Mouse (Mus musculus) olfactory bulb, adult 2 months (tissue): ENCODE measurements around the gene Jph4. TPM values are rescaled to one million over a fixed set of nuclear protein-coding genes. Genes with fewer than 3 reads are reported as not detected.

Source experiments
- H3K27ac ChIP-seq: fragments of 200-500 bp; 2 replicates; pipeline ENCODE4 v1.5.1; 2012; ENCODE audit warnings: low read depth, low read length; ENCODE audit not compliant: insufficient read depth
- H3K4me1 ChIP-seq: fragments of 200-500 bp; 2 replicates; pipeline ENCODE4 v1.6.1; 2012; ENCODE audit warnings: low read length; ENCODE audit not compliant: control insufficient read depth, insufficient read depth
- H3K4me3 ChIP-seq: fragments of 200-500 bp; 2 replicates; pipeline ENCODE4 v1.5.1; 2012; ENCODE audit warnings: mild to moderate bottlenecking, low read depth, low read length, moderate library complexity; ENCODE audit not compliant: insufficient read depth
- CTCF ChIP-seq: fragments of 200-500 bp; IDR thresholded peaks from 2 replicates; pipeline ENCODE4 v1.5.1; 2012; ENCODE audit warnings: low read depth, mild to moderate bottlenecking, low read length, moderate library complexity; ENCODE audit not compliant: insufficient read depth
- POLR2A ChIP-seq: fragments of 200-500 bp; IDR thresholded peaks from 2 replicates; pipeline ENCODE4 v1.6.1; 2012; ENCODE audit warnings: mild to moderate bottlenecking, low read depth, low read length, moderate library complexity; ENCODE audit not compliant: insufficient read depth
- WGBS: fragments of 180-500 bp; shearing (Covaris S2); methylation state at CpG from one replicate; pipeline ENCODE4 v1.1.7; 2018; 5-methylcytosine and 5-hydroxymethylcytosine counted together
- polyA plus RNA-seq: library from polyadenylated mRNA; stranded (reverse); fragments of >200 nt; gene quantifications from 2 replicates; pipeline ENCODE4 v1.2.4, GENCODE M21; 2012; ENCODE audit warnings: low replicate concordance; ENCODE audit not compliant: missing spikeins, insufficient read depth, insufficient read length

Jph4 gene
- polyA plus RNA-seq, 1 experiment: not detected

DNA sequence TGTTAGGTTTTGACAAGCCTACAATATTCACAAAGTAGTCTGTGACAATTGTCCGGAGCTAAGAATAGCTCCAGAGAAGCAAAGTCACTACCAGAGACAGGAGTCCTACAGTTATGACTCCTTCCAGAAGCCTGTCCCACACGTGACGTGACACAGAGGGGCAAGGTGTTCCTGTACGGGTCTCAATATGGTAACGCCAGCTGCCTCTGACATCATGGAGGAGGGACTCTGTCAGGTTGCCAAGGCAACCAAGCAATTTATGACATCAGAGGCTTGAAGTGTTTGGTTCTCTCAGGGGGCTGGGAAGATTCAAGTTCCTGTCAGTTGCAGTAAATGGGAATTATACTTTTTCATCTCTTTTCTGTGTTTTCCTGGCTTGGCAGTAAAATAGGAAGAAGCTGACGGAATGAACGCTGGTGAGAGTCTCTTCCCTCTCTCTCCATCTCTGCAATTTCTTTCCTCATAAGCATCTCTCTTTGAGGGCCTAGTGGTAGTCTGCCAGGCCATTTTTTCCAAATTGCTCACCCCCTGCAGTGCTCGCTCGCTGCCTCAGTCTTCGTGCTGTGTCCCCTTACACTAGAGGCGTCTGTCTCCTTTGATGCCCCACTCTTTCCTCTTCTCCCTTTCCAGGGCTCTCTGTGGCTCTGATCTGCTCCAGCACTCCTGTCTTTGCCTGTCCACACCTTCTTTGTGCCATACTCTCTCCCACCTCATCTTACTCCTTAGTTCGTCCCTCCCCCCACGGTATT, 27.4 kb downstream of the Jph4 start:
- TF ChIP-seq POLR2A (no peak), CTCF (no peak)
- Histone ChIP-seq H3K4me1 (peaks cover 29% of the 10 kb centered on the region), H3K4me3 (peak overlapping the region; percentile 23; the same call in 1 of the 2 replicates), H3K27ac (peak overlapping the region; percentile 76)
- WGBS: 27% methylated on average over 13 of the region's 13 CpGs

DNA sequence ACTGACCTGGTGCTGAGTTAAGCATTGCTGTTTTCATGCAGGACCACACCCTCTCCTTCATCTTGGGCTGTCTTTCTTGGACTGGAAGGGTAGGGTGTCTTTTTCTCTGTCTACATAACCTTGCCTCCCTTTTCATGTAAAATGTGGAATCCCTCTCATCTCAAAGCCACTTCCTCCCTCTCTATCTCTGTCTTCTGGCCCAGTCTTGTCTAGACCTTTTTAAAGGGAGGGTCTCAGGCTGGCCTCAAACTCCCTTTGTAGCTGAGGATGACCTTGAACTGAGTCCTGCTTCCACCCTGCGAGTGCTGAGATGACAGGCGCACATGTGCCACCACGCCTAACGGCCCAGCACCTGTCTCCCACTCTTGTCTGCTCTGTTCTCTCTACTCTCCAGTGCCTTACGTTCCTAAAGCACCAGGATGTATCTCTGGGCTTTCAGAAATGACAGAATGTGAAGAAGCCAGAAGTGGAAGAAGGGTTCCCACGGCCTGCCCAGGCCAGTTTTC, 30.7 kb downstream of the Jph4 start:
- WGBS: 89% methylated on average over 6 of the region's 6 CpGs
- Histone ChIP-seq H3K27ac (peak overlapping the region; percentile 34), H3K4me1 (peaks cover 28% of the 10 kb centered on the region), H3K4me3 (no peak overlapping the region)
- TF ChIP-seq POLR2A: no peak
- TF ChIP-seq CTCF: no peak

DNA sequence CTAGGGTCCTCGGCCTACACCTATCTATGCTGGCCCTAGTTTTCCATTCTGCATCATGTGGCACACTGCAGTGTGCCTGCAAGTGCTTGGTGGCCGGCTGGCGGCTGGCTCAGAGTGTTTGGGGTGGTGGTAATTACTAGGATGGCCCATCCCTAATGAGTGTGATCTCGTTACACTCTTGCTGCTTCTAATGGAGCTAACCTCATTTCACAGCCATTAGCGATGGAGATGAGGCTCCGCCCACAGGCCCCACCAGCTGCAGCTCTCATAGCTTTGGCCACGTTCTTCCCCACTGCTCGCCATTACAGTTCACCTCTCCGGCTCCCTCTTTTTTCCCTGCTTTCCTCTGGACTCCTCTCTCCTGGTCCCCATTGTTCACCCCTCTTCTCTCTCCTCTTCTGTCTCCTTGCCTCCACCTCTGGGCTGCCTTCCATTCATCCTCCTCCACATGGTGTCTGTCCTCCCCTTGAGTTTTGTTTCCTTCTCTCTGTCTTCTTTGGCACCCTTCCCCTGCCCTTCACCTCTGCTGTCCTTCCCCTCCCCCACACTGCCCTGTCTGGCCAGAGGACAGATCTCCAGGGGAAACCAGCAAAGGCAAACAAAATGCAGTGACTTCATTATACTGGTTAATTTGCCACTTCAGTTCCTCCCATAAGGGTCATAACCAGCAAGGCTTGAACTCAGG, 31.3 kb downstream of the Jph4 start:
- H3K27ac ChIP-seq: peak overlapping the region; percentile 55
- 27% methylated on average over 9 of the region's 9 CpGs for WGBS
- peaks cover 24% of the 10 kb centered on the region for H3K4me1 ChIP-seq
- H3K4me3 ChIP-seq: no peak overlapping the region
- no peak for TF ChIP-seq POLR2A
- TF ChIP-seq CTCF: no peak

DNA sequence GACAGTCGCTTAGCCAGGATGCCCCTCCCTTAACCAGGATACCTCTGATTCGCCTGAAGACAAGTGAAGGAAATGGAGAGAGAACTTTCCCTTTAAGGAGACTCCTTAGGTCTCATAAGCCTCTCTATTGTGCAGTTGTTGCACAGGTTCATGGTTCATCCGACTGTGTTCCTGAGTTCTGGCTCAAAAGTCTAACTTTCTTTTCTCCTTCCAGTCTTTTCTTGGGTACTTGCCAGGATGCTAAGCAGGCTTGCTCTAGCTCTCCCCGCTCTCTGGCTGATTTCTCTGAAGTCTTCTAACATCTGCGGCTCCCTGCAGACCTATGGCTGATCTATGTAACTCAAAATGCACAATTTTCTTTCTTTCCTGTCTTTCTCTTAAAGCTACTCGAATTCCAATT, 33.3 kb downstream of the Jph4 start:
- Histone ChIP-seq H3K27ac (0 out of 2 replicates have a peak overlapping the region, but pooled peaks have one; percentile 12), H3K4me3 (no peak overlapping the region), H3K4me1 (peaks cover 33% of the 10 kb centered on the region)
- TF ChIP-seq CTCF (no peak), POLR2A (no peak)
- WGBS: 37% methylated on average over 6 of the region's 6 CpGs

DNA sequence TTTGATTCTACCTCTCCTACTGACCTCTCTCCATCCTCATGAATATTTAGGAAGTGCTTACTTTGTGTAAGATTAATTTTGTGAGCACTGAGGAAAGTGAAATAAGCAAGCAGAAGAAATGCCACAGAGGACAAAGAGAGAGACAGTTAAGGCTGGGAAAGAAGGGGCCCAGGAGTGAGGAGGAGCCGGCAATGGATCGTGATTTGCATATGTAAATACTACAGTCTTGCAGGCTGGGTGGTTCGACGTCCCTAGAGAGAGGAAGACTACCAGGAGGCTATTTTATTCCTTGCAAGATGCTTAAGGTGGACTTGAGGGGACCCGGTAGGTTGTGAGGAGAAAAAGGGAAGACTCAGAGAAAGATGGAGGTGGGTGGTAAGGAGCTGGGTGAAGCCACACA, 35.6 kb downstream of the Jph4 start:
- H3K27ac ChIP-seq: no peak overlapping the region
- 33% methylated on average over 5 of the region's 5 CpGs for WGBS
- peaks cover 43% of the 10 kb centered on the region for H3K4me1 ChIP-seq
- no peak overlapping the region for H3K4me3 ChIP-seq
- TF ChIP-seq CTCF: no peak
- no peak for TF ChIP-seq POLR2A

DNA sequence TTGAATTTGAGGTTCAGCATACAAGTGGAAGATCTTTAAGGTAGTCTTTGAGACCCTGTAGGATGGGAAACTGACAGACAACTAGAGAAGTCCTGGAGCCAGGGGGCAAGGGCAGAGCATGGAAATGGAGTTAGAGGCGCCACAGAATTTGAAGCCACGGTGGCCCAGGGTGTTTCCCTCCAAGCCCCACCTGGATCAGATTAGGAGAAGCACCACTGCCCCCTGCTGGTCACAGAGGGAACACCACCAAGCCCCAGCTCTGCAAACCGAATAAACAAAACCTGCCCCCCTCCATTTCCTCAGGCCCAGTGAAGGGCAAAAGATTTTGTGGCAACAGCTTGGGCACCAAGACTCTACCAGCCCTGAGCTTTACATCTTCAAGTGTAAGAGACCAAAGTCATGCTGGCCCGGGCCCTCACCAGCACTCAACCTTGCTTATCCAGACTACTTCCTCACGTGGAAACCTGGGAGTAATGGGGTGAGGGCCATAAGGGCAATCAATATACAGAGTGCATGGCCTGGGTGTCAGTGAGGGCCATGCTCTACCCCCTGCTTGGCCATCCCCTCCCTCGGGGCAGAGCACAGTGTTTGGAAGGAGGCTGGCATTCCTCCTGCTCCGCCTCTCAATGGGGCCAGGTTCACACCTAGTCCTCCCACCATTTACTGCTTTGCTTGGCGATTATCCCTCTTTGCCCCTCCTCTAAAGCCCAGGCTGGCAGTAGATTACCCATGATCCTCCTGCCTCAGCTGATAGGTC, 37.3 kb downstream of the Jph4 start:
- peaks cover 44% of the 10 kb centered on the region for H3K4me1 ChIP-seq
- WGBS: 19% methylated on average over 8 of the region's 8 CpGs

DNA sequence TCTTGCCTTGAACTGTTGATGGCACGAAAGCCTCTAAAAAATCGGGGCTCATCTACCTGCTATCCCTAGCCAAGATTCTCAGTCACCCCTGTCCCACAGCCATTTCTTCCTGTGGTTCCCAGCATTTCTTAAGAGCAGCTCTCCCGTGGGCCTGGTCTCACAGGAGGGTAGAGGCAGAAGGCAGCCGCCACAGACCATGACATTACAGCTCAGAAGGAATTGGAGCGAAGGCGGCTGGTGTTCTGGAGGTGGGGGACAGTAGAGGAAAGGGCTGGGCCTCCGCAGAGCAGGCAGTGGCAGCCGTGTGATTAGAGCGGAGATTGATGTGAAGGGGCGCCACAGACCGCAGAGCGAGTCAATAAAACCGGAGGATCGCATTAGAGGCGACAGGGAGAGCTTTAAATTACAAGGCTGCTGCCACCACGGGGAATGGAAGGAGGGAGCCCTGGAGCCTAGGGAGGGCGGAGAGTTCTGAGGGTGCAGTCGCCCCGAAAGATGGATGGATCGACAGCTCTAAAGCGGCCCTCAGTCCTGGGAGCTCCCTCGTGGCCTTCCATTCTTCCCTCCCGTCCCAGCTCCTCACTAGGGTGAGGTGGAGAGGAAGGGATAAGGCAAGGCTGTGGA, 38.3 kb downstream of the Jph4 start:
- Histone ChIP-seq H3K4me3 (no peak overlapping the region), H3K27ac (peak overlapping the region; percentile 73), H3K4me1 (peaks cover 50% of the 10 kb centered on the region)
- WGBS: 25% methylated on average over 23 of the region's 23 CpGs
- TF ChIP-seq CTCF: no peak
- TF ChIP-seq POLR2A: no peak

More for the DNA sequence above, 37.3 kb downstream of the Jph4 start:
- Histone ChIP-seq H3K27ac (peak overlapping the region; percentile 73), H3K4me3 (no peak overlapping the region)
- TF ChIP-seq CTCF: peak; percentile 97
- TF ChIP-seq POLR2A: 0 out of 2 replicates have a peak, but pooled peaks have one; percentile 9

DNA sequence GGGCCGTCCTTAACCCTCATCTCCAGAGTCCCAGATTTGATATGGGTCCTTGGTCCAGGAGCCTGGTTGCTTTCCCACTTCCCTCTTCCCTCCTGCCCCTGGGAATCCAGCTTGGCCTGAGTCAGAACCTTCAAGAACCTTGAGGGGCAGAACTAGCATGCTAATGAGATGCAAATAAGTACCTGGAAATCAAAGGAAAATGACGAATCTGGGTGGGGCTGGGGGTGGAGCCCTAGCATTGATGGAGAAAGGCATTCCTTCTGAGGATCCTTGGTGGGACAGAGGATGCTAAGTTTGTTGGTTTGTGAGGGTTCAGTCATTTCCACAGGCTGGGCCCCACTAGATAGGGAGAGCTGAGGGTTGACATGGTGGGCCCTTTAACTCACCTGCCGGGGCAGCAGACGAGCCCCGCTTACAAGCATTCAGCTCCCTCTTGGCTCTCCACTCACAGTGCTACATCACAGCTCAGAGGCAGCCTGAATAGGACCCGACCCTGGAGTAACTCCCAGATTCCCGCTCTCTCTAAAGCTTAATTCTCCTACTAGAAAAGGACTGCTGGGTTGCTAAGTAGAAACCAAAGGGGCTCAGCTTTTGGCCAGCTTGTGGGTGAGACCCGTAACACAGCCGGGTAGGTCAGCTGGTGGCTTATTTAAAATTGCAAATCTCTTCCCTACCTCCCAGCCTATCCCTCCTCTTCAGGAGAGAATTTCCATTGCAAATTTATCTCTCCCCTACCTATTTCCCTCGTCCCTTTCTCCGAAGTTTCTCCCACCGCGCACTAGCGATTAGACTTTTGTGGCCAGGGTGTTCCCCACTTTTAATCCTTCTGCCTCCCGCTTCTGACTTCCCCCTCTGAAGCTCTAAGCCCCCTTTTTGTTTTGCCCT, 39.0 kb downstream of the Jph4 start:
- WGBS: 38% methylated on average over 15 of the region's 15 CpGs
- Histone ChIP-seq H3K27ac (peak overlapping the region; percentile 73; the same call in 1 of the 2 replicates), H3K4me3 (no peak overlapping the region), H3K4me1 (peaks cover 57% of the 10 kb centered on the region)
- TF ChIP-seq CTCF: no peak
- TF ChIP-seq POLR2A: no peak
